Mouse (Mus musculus): ENCODE results near the gene Stxbp3. TPM values are rescaled to one million over a fixed set of nuclear protein-coding genes. Genes with fewer than 3 reads are reported as not detected.

Stxbp3 gene
- polyA plus RNA-seq, 1 experiment from 2014 or later = 38.7 TPM

GRCm38 (mm10) chr3:108851996-108852697 is 11.8 kb upstream of the Stxbp3 start:
- ATAC-seq (replicated peaks; ENCODE audit: low FRiP score, low TSS enrichment, low read depth) (no peak), DNase-seq (ENCODE audit: low spot score) (no peak)
- no peak overlapping the region for H3K4me2 ChIP-seq (ENCODE audit: low read length)
- H3K27ac ChIP-seq (ENCODE audit: low read depth) = no peak overlapping the region
- no peak overlapping the region for H3K9ac ChIP-seq (ENCODE audit: low read length)
- H3K4me1 ChIP-seq (replicated peaks; ENCODE audit: control insufficient read depth, insufficient read depth, low read length) = peaks cover 21% of the 10 kb centered on the region
- H3K4me3 ChIP-seq (ENCODE audit: low read depth, low read length) = no peak overlapping the region
- H3K27me3 ChIP-seq (replicated peaks; ENCODE audit: control insufficient read depth, insufficient read depth, low read length) = no peaks in the 10 kb centered on the region
- no peaks in the 10 kb centered on the region for H3K36me3 ChIP-seq (ENCODE audit: control insufficient read depth, insufficient read depth, low read length)
- WGBS = 54% methylated on average over 6 of the region's 6 CpGs
- no peaks in the 10 kb centered on the region for H3K9me3 ChIP-seq (ENCODE audit: control insufficient read depth, low read length)

- Histone ChIP-seq H3K9ac (ENCODE audit: low read length) (no peak overlapping the region), H3K4me3 (ENCODE audit: low read depth, low read length) (no peak overlapping the region), H3K4me2 (ENCODE audit: low read length) (no peak overlapping the region), H3K4me1 (replicated peaks; ENCODE audit: control insufficient read depth, insufficient read depth, low read length) (peaks cover 21% of the 10 kb centered on the region), H3K36me3 (ENCODE audit: control insufficient read depth, insufficient read depth, low read length) (no peaks in the 10 kb centered on the region), H3K27ac (ENCODE audit: low read depth) (no peak overlapping the region), H3K9me3 (ENCODE audit: control insufficient read depth, low read length) (no peaks in the 10 kb centered on the region), H3K27me3 (replicated peaks; ENCODE audit: control insufficient read depth, insufficient read depth, low read length) (no peaks in the 10 kb centered on the region)
- 45% methylated on average over 3 of the region's 3 CpGs for WGBS
- no peak for DNase-seq (ENCODE audit: low spot score)
- ATAC-seq (replicated peaks; ENCODE audit: low FRiP score, low TSS enrichment, low read depth) = no peak
Observed at GRCm38 (mm10) chr3:108851554-108851953, 11.2 kb upstream of the Stxbp3 start.

- Histone ChIP-seq H3K36me3 (ENCODE audit: control insufficient read depth, insufficient read depth, low read length) (no peaks in the 10 kb centered on the region), H3K9me3 (ENCODE audit: control insufficient read depth, low read length) (no peaks in the 10 kb centered on the region), H3K27me3 (replicated peaks; ENCODE audit: control insufficient read depth, insufficient read depth, low read length) (no peaks in the 10 kb centered on the region), H3K27ac (ENCODE audit: low read depth) (no peak overlapping the region), H3K4me2 (ENCODE audit: low read length) (no peak overlapping the region), H3K9ac (ENCODE audit: low read length) (no peak overlapping the region), H3K4me3 (ENCODE audit: low read depth, low read length) (no peak overlapping the region), H3K4me1 (replicated peaks; ENCODE audit: control insufficient read depth, insufficient read depth, low read length) (peaks cover 21% of the 10 kb centered on the region)
- DNase-seq (ENCODE audit: low spot score) = no peak
- ATAC-seq (replicated peaks; ENCODE audit: low FRiP score, low TSS enrichment, low read depth) = no peak
- 90% methylated on average over 2 of the region's 2 CpGs for WGBS
Observed at GRCm38 (mm10) chr3:108851075-108851474, 10.7 kb upstream of the Stxbp3 start.

GRCm38 (mm10) chr3:108850506-108850905 is 10.2 kb upstream of the Stxbp3 start:
- ATAC-seq (replicated peaks; ENCODE audit: low FRiP score, low TSS enrichment, low read depth) (no peak), DNase-seq (ENCODE audit: low spot score) (peak; percentile 65)
- H3K4me1 ChIP-seq (replicated peaks; ENCODE audit: control insufficient read depth, insufficient read depth, low read length) = peaks cover 16% of the 10 kb centered on the region
- H3K36me3 ChIP-seq (ENCODE audit: control insufficient read depth, insufficient read depth, low read length) = no peaks in the 10 kb centered on the region
- H3K4me3 ChIP-seq (ENCODE audit: low read depth, low read length) = no peak overlapping the region
- no peak overlapping the region for H3K9ac ChIP-seq (ENCODE audit: low read length)
- H3K9me3 ChIP-seq (ENCODE audit: control insufficient read depth, low read length) = no peaks in the 10 kb centered on the region
- H3K4me2 ChIP-seq (ENCODE audit: low read length) = no peak overlapping the region
- H3K27ac ChIP-seq (ENCODE audit: low read depth) = no peak overlapping the region
- H3K27me3 ChIP-seq (replicated peaks; ENCODE audit: control insufficient read depth, insufficient read depth, low read length) = no peaks in the 10 kb centered on the region
- WGBS = 39% methylated on average over 3 of the region's 3 CpGs

- Histone ChIP-seq H3K9ac (ENCODE audit: low read length) (no peak overlapping the region), H3K9me3 (ENCODE audit: control insufficient read depth, low read length) (no peaks in the 10 kb centered on the region), H3K4me1 (replicated peaks; ENCODE audit: control insufficient read depth, insufficient read depth, low read length) (peaks cover 8% of the 10 kb centered on the region; the same call in 1 of the 2 replicates), H3K27ac (ENCODE audit: low read depth) (no peak overlapping the region), H3K27me3 (replicated peaks; ENCODE audit: control insufficient read depth, insufficient read depth, low read length) (no peaks in the 10 kb centered on the region), H3K36me3 (ENCODE audit: control insufficient read depth, insufficient read depth, low read length) (no peaks in the 10 kb centered on the region), H3K4me3 (ENCODE audit: low read depth, low read length) (no peak overlapping the region), H3K4me2 (ENCODE audit: low read length) (no peak overlapping the region)
- DNase-seq (ENCODE audit: low spot score) = no peak
- WGBS = 67% methylated on average over 3 of the region's 3 CpGs
- no peak for ATAC-seq (replicated peaks; ENCODE audit: low FRiP score, low TSS enrichment, low read depth)
Observed at GRCm38 (mm10) chr3:108846616-108847015, 6.3 kb upstream of the Stxbp3 start.

- no peak overlapping the region for H3K9ac ChIP-seq (ENCODE audit: low read length)
- H3K27me3 ChIP-seq (replicated peaks; ENCODE audit: control insufficient read depth, insufficient read depth, low read length) = no peaks in the 10 kb centered on the region
- WGBS = 74% methylated on average over 5 of the region's 5 CpGs
- H3K4me1 ChIP-seq (replicated peaks; ENCODE audit: control insufficient read depth, insufficient read depth, low read length) = no peaks in the 10 kb centered on the region
- H3K4me2 ChIP-seq (ENCODE audit: low read length) = no peak overlapping the region
- no peak for ATAC-seq (replicated peaks; ENCODE audit: low FRiP score, low TSS enrichment, low read depth)
- no peak overlapping the region for H3K27ac ChIP-seq (ENCODE audit: low read depth)
- H3K4me3 ChIP-seq (ENCODE audit: low read depth, low read length) = no peak overlapping the region
- peak; percentile 39 for DNase-seq (ENCODE audit: low spot score)
- no peaks in the 10 kb centered on the region for H3K36me3 ChIP-seq (ENCODE audit: control insufficient read depth, insufficient read depth, low read length)
- no peaks in the 10 kb centered on the region for H3K9me3 ChIP-seq (ENCODE audit: control insufficient read depth, low read length)
Observed at GRCm38 (mm10) chr3:108844521-108844920, 4.2 kb upstream of the Stxbp3 start.

- no peaks in the 10 kb centered on the region for H3K27me3 ChIP-seq (replicated peaks; ENCODE audit: control insufficient read depth, insufficient read depth, low read length)
- peaks cover 3% of the 10 kb centered on the region for H3K4me1 ChIP-seq (replicated peaks; ENCODE audit: control insufficient read depth, insufficient read depth, low read length)
- H3K9me3 ChIP-seq (ENCODE audit: control insufficient read depth, low read length) = no peaks in the 10 kb centered on the region
- no peak overlapping the region for H3K4me3 ChIP-seq (ENCODE audit: low read depth, low read length)
- no peak overlapping the region for H3K9ac ChIP-seq (ENCODE audit: low read length)
- ATAC-seq (replicated peaks; ENCODE audit: low FRiP score, low TSS enrichment, low read depth) (no peak), DNase-seq (ENCODE audit: low spot score) (peak; percentile 23)
- 84% methylated on average over 6 of the region's 6 CpGs for WGBS
- H3K4me2 ChIP-seq (ENCODE audit: low read length) = no peak overlapping the region
- H3K27ac ChIP-seq (ENCODE audit: low read depth) = no peak overlapping the region
- no peaks in the 10 kb centered on the region for H3K36me3 ChIP-seq (ENCODE audit: control insufficient read depth, insufficient read depth, low read length)
Observed at GRCm38 (mm10) chr3:108844026-108844425, 3.7 kb upstream of the Stxbp3 start.

- H3K36me3 ChIP-seq (ENCODE audit: control insufficient read depth, insufficient read depth, low read length) = peaks cover 7% of the 10 kb centered on the region; the same call in 1 of the 2 replicates
- no peak for DNase-seq (ENCODE audit: low spot score)
- no peaks in the 10 kb centered on the region for H3K9me3 ChIP-seq (ENCODE audit: control insufficient read depth, low read length)
- H3K4me3 ChIP-seq (ENCODE audit: low read depth, low read length) = 0 out of 2 replicates have a peak overlapping the region, but pooled peaks have one; percentile 76
- no peak overlapping the region for H3K4me2 ChIP-seq (ENCODE audit: low read length)
- H3K27ac ChIP-seq (ENCODE audit: low read depth) = no peak overlapping the region
- H3K27me3 ChIP-seq (replicated peaks; ENCODE audit: control insufficient read depth, insufficient read depth, low read length) = no peaks in the 10 kb centered on the region
- no peak overlapping the region for H3K9ac ChIP-seq (ENCODE audit: low read length)
- no peak; the same call in 1 of the 2 replicates for ATAC-seq (replicated peaks; ENCODE audit: low FRiP score, low TSS enrichment, low read depth)
- WGBS = 56% methylated on average over 4 of the region's 4 CpGs
- peaks cover 8% of the 10 kb centered on the region for H3K4me1 ChIP-seq (replicated peaks; ENCODE audit: control insufficient read depth, insufficient read depth, low read length)
Observed at GRCm38 (mm10) chr3:108840716-108841054, 359 bp upstream of the Stxbp3 start.

GRCm38 (mm10) chr3:108839647-108839999 is 703 bp downstream of the Stxbp3 start:
- 4% methylated on average over 8 of the region's 8 CpGs for WGBS
- DNase-seq (ENCODE audit: low spot score) = no peak
- ATAC-seq (replicated peaks; ENCODE audit: low FRiP score, low TSS enrichment, low read depth) = no peak

More at GRCm38 (mm10) chr3:108839647-108839999, 703 bp downstream of the Stxbp3 start:
- Histone ChIP-seq H3K27ac (ENCODE audit: low read depth) (peak overlapping the region; percentile 81), H3K9me3 (ENCODE audit: control insufficient read depth, low read length) (no peaks in the 10 kb centered on the region), H3K4me1 (replicated peaks; ENCODE audit: control insufficient read depth, insufficient read depth, low read length) (peaks cover 8% of the 10 kb centered on the region), H3K4me2 (ENCODE audit: low read length) (peak overlapping the region; percentile 59), H3K36me3 (ENCODE audit: control insufficient read depth, insufficient read depth, low read length) (peaks cover 7% of the 10 kb centered on the region; the same call in 1 of the 2 replicates), H3K9ac (ENCODE audit: low read length) (peak overlapping the region; percentile 67), H3K27me3 (replicated peaks; ENCODE audit: control insufficient read depth, insufficient read depth, low read length) (no peaks in the 10 kb centered on the region), H3K4me3 (ENCODE audit: low read depth, low read length) (peak overlapping the region; percentile 76)

Measured in intestine, embryonic 14.5 days (tissue).